Mouse (Mus musculus): ENCODE measurements around the gene Npw. TPM values are rescaled to one million over a fixed set of nuclear protein-coding genes. Genes with fewer than 3 reads are reported as not detected.
A peak's percentile ranks its signal among the peaks of the same experiment; 100 is the strongest.

Npw gene
- polyA plus RNA-seq, 1 experiment from 2014 or later = not detected

GRCm38 (mm10) chr17:24651835-24652234, 6.4 kb downstream of the Npw start:
- Histone ChIP-seq H3K9me3 (ENCODE audit: control insufficient read depth, low read length) (no peaks in the 10 kb centered on the region), H3K27ac (replicated peaks in 1 of 2; ENCODE audit: control insufficient read depth in 1 of 2, insufficient read depth in 1 of 2, low read depth in 2 of 2, low read length in 2 of 2) (no peak overlapping the region), H3K4me3 (ENCODE audit: control insufficient read depth in 1 of 2, insufficient read depth in 1 of 2, low read depth in 1 of 2, low read length in 2 of 2) (no peak overlapping the region), H3K36me3 (ENCODE audit: control insufficient read depth, insufficient read depth, low read length) (0 out of 2 replicates have a peak, but pooled peaks cover 3% of the 10 kb centered on the region), H3K4me1 (ENCODE audit: control insufficient read depth in 2 of 2, insufficient read depth in 2 of 2, low read length in 2 of 2) (peaks cover 5 to 12% of the 10 kb centered on the region in 2 experiments; a peak in 2 of 4 replicates), H3K27me3 (ENCODE audit: control insufficient read depth, insufficient read depth, low read length) (peaks cover 10% of the 10 kb centered on the region), H3K9ac (ENCODE audit: low read length) (no peak overlapping the region), H3K4me2 (ENCODE audit: low read length) (no peak overlapping the region)
- 46% methylated on average over 3 of the region's 3 CpGs for WGBS
- no peak for ATAC-seq (ENCODE audit: insufficient number of reproducible peaks, insufficient read depth, low FRiP score, low read depth)

DNA sequence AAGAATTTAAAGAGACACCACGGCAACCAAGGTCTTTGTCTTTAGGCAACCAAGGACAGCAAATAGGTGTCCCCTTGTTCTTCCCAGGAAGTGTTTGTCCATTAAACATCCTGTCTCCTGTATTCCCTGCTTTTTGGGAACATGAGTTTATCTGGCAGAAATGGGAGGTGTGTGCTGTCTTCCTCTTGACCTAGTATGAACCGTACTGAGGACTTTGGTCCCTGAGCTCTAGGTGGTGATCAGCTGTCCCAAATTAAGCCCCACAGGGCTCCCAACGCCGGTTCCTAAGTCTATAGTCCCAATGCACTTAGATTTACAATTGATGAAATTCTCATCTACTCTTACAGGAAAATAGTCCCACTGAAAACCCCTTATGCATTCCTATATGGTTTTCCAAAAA, 7.5 kb downstream of the Npw start:
- Histone ChIP-seq H3K4me1 (ENCODE audit: control insufficient read depth in 2 of 2, insufficient read depth in 2 of 2, low read length in 2 of 2) (peaks cover 10 to 12% of the 10 kb centered on the region in 2 experiments; a peak in 2 of 4 replicates), H3K27ac (replicated peaks in 1 of 2; ENCODE audit: control insufficient read depth in 1 of 2, insufficient read depth in 1 of 2, low read depth in 2 of 2, low read length in 2 of 2) (no peak overlapping the region), H3K4me3 (ENCODE audit: control insufficient read depth in 1 of 2, insufficient read depth in 1 of 2, low read depth in 1 of 2, low read length in 2 of 2) (peak overlapping the region in 1 of 2 experiments; percentile 75; a peak in 2 of 4 replicates), H3K9ac (ENCODE audit: low read length) (peak overlapping the region; percentile 88; the same call in 1 of the 2 replicates), H3K9me3 (ENCODE audit: control insufficient read depth, low read length) (no peaks in the 10 kb centered on the region), H3K36me3 (ENCODE audit: control insufficient read depth, insufficient read depth, low read length) (0 out of 2 replicates have a peak, but pooled peaks cover 3% of the 10 kb centered on the region), H3K4me2 (ENCODE audit: low read length) (no peak overlapping the region), H3K27me3 (ENCODE audit: control insufficient read depth, insufficient read depth, low read length) (no peaks in the 10 kb centered on the region)
- ATAC-seq (ENCODE audit: insufficient number of reproducible peaks, insufficient read depth, low FRiP score, low read depth) = no peak
- 80% methylated on average over 4 of the region's 4 CpGs for WGBS

DNA sequence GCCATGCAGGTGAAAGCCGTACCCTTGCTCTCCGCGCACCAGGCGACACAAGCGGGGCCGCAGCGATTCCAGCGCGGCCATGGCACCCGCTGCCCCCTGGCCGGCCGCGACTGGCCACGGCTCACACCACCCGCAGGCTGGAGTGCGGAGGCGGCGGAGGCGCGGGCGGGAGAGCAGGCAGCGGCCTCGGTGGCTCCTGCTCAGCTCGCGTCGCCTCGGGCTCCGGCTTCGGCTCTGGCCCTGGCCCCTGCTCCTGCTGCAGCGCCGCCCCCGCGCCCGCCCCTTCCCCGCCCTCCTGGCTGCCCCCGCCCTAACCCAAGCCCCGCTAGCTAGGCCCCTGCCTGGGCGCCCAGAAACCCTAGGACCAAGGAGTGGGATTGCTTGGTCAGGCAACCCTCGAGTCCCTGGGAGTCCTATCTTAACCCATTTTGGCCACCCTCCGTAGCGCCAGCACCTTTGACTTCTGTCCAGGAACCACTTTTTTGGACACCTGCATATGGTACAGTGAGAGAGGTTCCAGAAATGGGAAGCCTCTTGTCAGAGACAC, 8.1 kb downstream of the Npw start, which contains the start of gene Slc9a3r2:
Slc9a3r2 (minus strand) TSS at position 258 of the 547 bp plus-strand sequence.
- Histone ChIP-seq H3K4me1 (ENCODE audit: control insufficient read depth in 2 of 2, insufficient read depth in 2 of 2, low read length in 2 of 2) (peaks cover 16 to 17% of the 10 kb centered on the region in 2 experiments; a peak in 2 of 4 replicates), H3K27me3 (ENCODE audit: control insufficient read depth, insufficient read depth, low read length) (no peaks in the 10 kb centered on the region), H3K9me3 (ENCODE audit: control insufficient read depth, low read length) (no peaks in the 10 kb centered on the region), H3K36me3 (ENCODE audit: control insufficient read depth, insufficient read depth, low read length) (0 out of 2 replicates have a peak, but pooled peaks cover 3% of the 10 kb centered on the region), H3K4me3 (ENCODE audit: control insufficient read depth in 1 of 2, insufficient read depth in 1 of 2, low read depth in 1 of 2, low read length in 2 of 2) (peak within 1 kb of the TSS; percentile 57 to 75), H3K27ac (replicated peaks in 1 of 2; ENCODE audit: control insufficient read depth in 1 of 2, insufficient read depth in 1 of 2, low read depth in 2 of 2, low read length in 2 of 2) (peak within 1 kb of the TSS; percentile 6 to 64; a peak in 3 of 4 replicates), H3K4me2 (ENCODE audit: low read length) (peak within 1 kb of the TSS; percentile 97), H3K9ac (ENCODE audit: low read length) (peak within 1 kb of the TSS; percentile 88)
- peak; percentile 62 for ATAC-seq (ENCODE audit: insufficient number of reproducible peaks, insufficient read depth, low FRiP score, low read depth)
- WGBS = under 1% methylated on average over 29 of the region's 41 CpGs

DNA sequence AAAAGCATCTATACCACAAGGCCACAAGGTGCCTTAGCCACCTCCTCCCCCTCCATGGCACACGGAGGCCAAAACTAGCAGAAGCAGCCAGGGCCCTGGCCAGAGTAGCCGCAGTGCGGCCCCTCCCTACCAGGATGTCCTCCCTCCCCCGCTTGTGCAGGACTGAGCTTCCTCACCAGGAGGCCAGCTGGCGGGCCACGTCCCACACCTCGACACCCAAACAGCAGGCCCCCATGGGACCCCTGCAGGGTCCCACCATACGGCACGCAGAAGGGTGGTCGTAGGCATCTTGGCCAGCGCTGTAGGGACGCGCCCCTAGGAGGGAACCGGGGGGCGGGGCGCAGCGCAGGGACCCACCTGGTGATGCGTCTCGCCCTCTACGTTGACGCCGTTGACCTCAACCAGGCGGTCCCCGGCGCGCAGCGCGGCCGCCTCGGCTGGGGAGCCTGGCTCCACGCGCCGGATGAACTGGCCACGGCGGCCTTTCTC, 8.6 kb downstream of the Npw start:
- H3K9ac ChIP-seq (ENCODE audit: low read length) = peak overlapping the region; percentile 88
- WGBS = under 1% methylated on average over 35 of the region's 35 CpGs
- peaks cover 21 to 22% of the 10 kb centered on the region in 2 experiments for H3K4me1 ChIP-seq (ENCODE audit: control insufficient read depth in 2 of 2, insufficient read depth in 2 of 2, low read length in 2 of 2)
- H3K36me3 ChIP-seq (ENCODE audit: control insufficient read depth, insufficient read depth, low read length) = 0 out of 2 replicates have a peak, but pooled peaks cover 3% of the 10 kb centered on the region
- no peaks in the 10 kb centered on the region for H3K27me3 ChIP-seq (ENCODE audit: control insufficient read depth, insufficient read depth, low read length)
- H3K9me3 ChIP-seq (ENCODE audit: control insufficient read depth, low read length) = no peaks in the 10 kb centered on the region
- peak overlapping the region; percentile 97 for H3K4me2 ChIP-seq (ENCODE audit: low read length)
- peak overlapping the region; percentile 57 to 75 for H3K4me3 ChIP-seq (ENCODE audit: control insufficient read depth in 1 of 2, insufficient read depth in 1 of 2, low read depth in 1 of 2, low read length in 2 of 2)
- 0 out of 2 replicates have a peak, but pooled peaks have one; percentile 14 for ATAC-seq (ENCODE audit: insufficient number of reproducible peaks, insufficient read depth, low FRiP score, low read depth)
- H3K27ac ChIP-seq (replicated peaks in 1 of 2; ENCODE audit: control insufficient read depth in 1 of 2, insufficient read depth in 1 of 2, low read depth in 2 of 2, low read length in 2 of 2) = peak overlapping the region; percentile 6 to 64; a peak in 2 of 4 replicates

DNA sequence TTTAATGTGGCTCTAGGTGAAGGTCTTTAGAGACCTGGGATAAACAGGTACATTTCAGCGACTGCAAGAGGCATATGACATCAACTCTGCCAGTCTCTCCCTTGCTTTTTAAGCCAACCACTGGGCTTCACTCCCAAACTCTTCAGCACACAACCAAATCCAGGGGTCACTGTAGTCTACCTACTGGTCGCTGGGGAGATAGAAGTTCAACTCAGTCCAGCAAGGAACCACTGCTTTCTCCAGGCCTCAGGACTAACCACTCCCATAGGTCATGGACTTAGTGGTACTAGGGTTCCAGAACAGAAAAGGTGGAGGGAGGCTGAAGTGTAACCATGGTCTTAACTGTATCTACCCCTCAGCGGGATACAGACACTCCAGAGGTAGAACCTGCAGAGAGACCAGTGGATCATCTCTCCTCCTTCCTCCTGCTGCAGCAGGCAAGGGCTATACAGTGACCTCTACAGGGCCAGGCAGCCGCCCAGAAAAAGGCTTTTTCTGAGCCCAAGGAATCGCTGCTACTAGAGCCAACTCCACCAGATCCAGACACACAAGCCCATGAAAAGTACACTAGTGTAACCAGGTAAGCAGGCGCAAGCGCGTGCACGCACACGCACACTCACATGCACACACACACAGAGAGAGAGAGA, 9.4 kb downstream of the Npw start:
- ATAC-seq (ENCODE audit: insufficient number of reproducible peaks, insufficient read depth, low FRiP score, low read depth) = no peak
- Histone ChIP-seq H3K9ac (ENCODE audit: low read length) (peak overlapping the region; percentile 88), H3K4me1 (ENCODE audit: control insufficient read depth in 2 of 2, insufficient read depth in 2 of 2, low read length in 2 of 2) (peaks cover 28 to 30% of the 10 kb centered on the region in 2 experiments), H3K27me3 (ENCODE audit: control insufficient read depth, insufficient read depth, low read length) (no peaks in the 10 kb centered on the region), H3K9me3 (ENCODE audit: control insufficient read depth, low read length) (no peaks in the 10 kb centered on the region), H3K27ac (replicated peaks in 1 of 2; ENCODE audit: control insufficient read depth in 1 of 2, insufficient read depth in 1 of 2, low read depth in 2 of 2, low read length in 2 of 2) (peak overlapping the region in 1 of 2 experiments; percentile 25; a peak in 2 of 4 replicates), H3K4me2 (ENCODE audit: low read length) (peak overlapping the region; percentile 97), H3K36me3 (ENCODE audit: control insufficient read depth, insufficient read depth, low read length) (0 out of 2 replicates have a peak, but pooled peaks cover 3% of the 10 kb centered on the region), H3K4me3 (ENCODE audit: control insufficient read depth in 1 of 2, insufficient read depth in 1 of 2, low read depth in 1 of 2, low read length in 2 of 2) (peak overlapping the region; percentile 57 to 75)
- WGBS = 69% methylated on average over 10 of the region's 10 CpGs

- 70% methylated on average over 11 of the region's 11 CpGs for WGBS
- Histone ChIP-seq H3K9ac (ENCODE audit: low read length) (peak overlapping the region; percentile 32; the same call in 1 of the 2 replicates), H3K27ac (replicated peaks in 1 of 2; ENCODE audit: control insufficient read depth in 1 of 2, insufficient read depth in 1 of 2, low read depth in 2 of 2, low read length in 2 of 2) (peak overlapping the region; percentile 41 to 74; a peak in 3 of 4 replicates), H3K27me3 (ENCODE audit: control insufficient read depth, insufficient read depth, low read length) (no peaks in the 10 kb centered on the region), H3K9me3 (ENCODE audit: control insufficient read depth, low read length) (no peaks in the 10 kb centered on the region), H3K36me3 (ENCODE audit: control insufficient read depth, insufficient read depth, low read length) (peaks cover 6% of the 10 kb centered on the region; the same call in 1 of the 2 replicates), H3K4me1 (ENCODE audit: control insufficient read depth in 2 of 2, insufficient read depth in 2 of 2, low read length in 2 of 2) (peaks cover 28 to 32% of the 10 kb centered on the region in 2 experiments), H3K4me3 (ENCODE audit: control insufficient read depth in 1 of 2, insufficient read depth in 1 of 2, low read depth in 1 of 2, low read length in 2 of 2) (peak overlapping the region; percentile 6 to 10; a peak in 3 of 4 replicates), H3K4me2 (ENCODE audit: low read length) (peak overlapping the region; percentile 97)
- no peak for ATAC-seq (ENCODE audit: insufficient number of reproducible peaks, insufficient read depth, low FRiP score, low read depth)
Observed at GRCm38 (mm10) chr17:24647493-24647892, 10.8 kb downstream of the Npw start.

DNA sequence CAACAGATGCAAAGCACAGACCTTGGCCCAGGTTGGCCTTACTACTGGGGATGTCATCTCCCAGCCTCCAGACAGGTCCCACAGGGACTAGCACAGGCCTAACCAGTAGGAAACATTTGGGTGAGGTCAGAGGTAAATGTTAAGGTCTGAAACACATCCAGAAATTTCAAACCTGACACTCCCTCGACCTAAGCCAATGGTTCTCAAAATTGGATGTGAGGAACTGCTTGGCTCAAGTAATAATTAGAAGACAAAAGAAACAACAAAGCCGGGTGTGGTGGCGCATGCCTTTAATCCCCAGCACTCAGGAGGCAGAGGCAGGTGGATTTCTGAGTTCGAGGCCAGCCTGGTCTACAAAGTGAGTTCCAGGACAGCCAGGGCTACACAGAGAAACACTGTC, 11.9 kb downstream of the Npw start:
- WGBS = 74% methylated on average over 4 of the region's 4 CpGs
- H3K4me2 ChIP-seq (ENCODE audit: low read length) = no peak overlapping the region
- peaks cover 11% of the 10 kb centered on the region; the same call in 1 of the 2 replicates for H3K36me3 ChIP-seq (ENCODE audit: control insufficient read depth, insufficient read depth, low read length)
- ATAC-seq (ENCODE audit: insufficient number of reproducible peaks, insufficient read depth, low FRiP score, low read depth) = no peak
- no peaks in the 10 kb centered on the region for H3K27me3 ChIP-seq (ENCODE audit: control insufficient read depth, insufficient read depth, low read length)
- H3K9me3 ChIP-seq (ENCODE audit: control insufficient read depth, low read length) = no peaks in the 10 kb centered on the region
- no peak overlapping the region for H3K4me3 ChIP-seq (ENCODE audit: control insufficient read depth in 1 of 2, insufficient read depth in 1 of 2, low read depth in 1 of 2, low read length in 2 of 2)
- peak overlapping the region; percentile 71 to 74 for H3K27ac ChIP-seq (replicated peaks in 1 of 2; ENCODE audit: control insufficient read depth in 1 of 2, insufficient read depth in 1 of 2, low read depth in 2 of 2, low read length in 2 of 2)
- H3K4me1 ChIP-seq (ENCODE audit: control insufficient read depth in 2 of 2, insufficient read depth in 2 of 2, low read length in 2 of 2) = peaks cover 28 to 29% of the 10 kb centered on the region in 2 experiments
- no peak overlapping the region for H3K9ac ChIP-seq (ENCODE audit: low read length)

Data from heart, embryonic 14.5 days (tissue).